Mouse (Mus musculus) embryonic facial prominence, embryonic 14.5 days (tissue): Measurements from ENCODE around the gene Olfr736. TPM values are rescaled to one million over a fixed set of nuclear protein-coding genes. Genes with fewer than 3 reads are reported as not detected.

Experiments used
- ATAC-seq: fragments of 200-750 bp; cut with Nextera tagmentation; 2 replicates; pipeline ENCODE4 v1.8.0; 2017; ENCODE audit warnings: low read depth, moderate number of reproducible peaks, moderate TSS enrichment
- DNase-seq: peaks from one replicate; pipeline ENCODE4 v3.0.0-alpha.2; 2015; ENCODE audit warnings: low spot score
- H3K27ac ChIP-seq: fragments of 300-500 bp; sonication (generic); replicated peaks from 2 replicates; pipeline ENCODE4 v1.5.1; 2014; ENCODE audit warnings: low read depth, mild to moderate bottlenecking, low read length, moderate library complexity
- H3K27me3 ChIP-seq: fragments of 300-500 bp; sonication (generic); replicated peaks from 2 replicates; pipeline ENCODE4 v1.6.1; 2014; ENCODE audit warnings: low read length; ENCODE audit not compliant: control insufficient read depth, insufficient read depth
- H3K36me3 ChIP-seq: fragments of 300-500 bp; sonication (generic); 2 replicates; pipeline ENCODE4 v1.6.1; 2014; ENCODE audit warnings: low read length, mixed read lengths; ENCODE audit not compliant: control insufficient read depth, insufficient read depth
- H3K4me1 ChIP-seq: fragments of 300-500 bp; sonication (generic); 2 replicates; pipeline ENCODE4 v1.6.1; 2014; ENCODE audit warnings: antibody characterized with exemption, low read length; ENCODE audit not compliant: control insufficient read depth, insufficient read depth
- H3K4me2 ChIP-seq: fragments of 300-500 bp; sonication (generic); 2 replicates; pipeline ENCODE4 v1.6.1; 2014; ENCODE audit warnings: low read depth, mild to moderate bottlenecking, low read length, moderate library complexity, mixed read lengths
- H3K4me3 ChIP-seq: fragments of 300-500 bp; sonication (generic); 2 replicates; pipeline ENCODE4 v1.5.1; 2014; ENCODE audit warnings: low read depth, mild to moderate bottlenecking, low read length
- H3K9ac ChIP-seq: fragments of 300-500 bp; sonication (generic); 2 replicates; pipeline ENCODE4 v1.6.1; 2014; ENCODE audit warnings: low read depth, mild to moderate bottlenecking, low read length, moderate library complexity, mixed read lengths
- H3K9me3 ChIP-seq: fragments of 300-500 bp; sonication (generic); 2 replicates; pipeline ENCODE4 v1.6.1; 2016; ENCODE audit warnings: low read length; ENCODE audit not compliant: control insufficient read depth
- WGBS: fragments of 180-500 bp; shearing (Covaris S2); extraction: QIAGEN DNeasy Blood & Tissue Kit; methylation state at CpG from one replicate; pipeline ENCODE4 v1.1.7; 2014; 5-methylcytosine and 5-hydroxymethylcytosine counted together
- polyA plus RNA-seq: library from polyadenylated mRNA; unstranded; fragments of >200 nt; fragmentation: Nextera tagmentation; extraction: Ambion mirVana; gene quantifications from 2 replicates; pipeline ENCODE4 v1.2.1, GENCODE M21; 2014

Gene Olfr736
- 0.20 TPM in 1 of 2 replicates, not detected in the other for polyA plus RNA-seq

DNA sequence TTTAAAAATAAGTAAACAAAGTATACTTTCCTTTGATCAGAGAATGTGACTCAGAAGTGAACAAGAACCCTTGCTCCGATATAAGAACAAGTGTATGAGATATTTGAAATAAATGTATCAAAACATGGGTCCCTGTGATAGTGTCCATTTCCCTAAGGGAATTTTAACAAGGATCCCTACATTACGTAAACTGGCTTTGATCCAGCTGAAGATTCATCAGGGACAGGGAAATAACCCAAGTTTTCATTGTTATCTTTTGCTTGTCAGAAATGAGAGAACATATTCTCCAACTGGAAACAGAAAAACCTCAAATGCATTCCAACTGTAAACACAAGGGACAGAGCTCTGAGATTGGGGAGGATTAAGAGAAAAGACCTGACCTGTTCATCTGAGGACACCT is at the start of gene Olfr736:
Gene Olfr736 (plus strand): TSS at position 301 of the 400 bp plus-strand sequence.
- H3K4me1 ChIP-seq: no peaks in the 10 kb centered on the region
- no peak within 1 kb of the TSS for H3K4me2 ChIP-seq
- no peak within 1 kb of the TSS for H3K9ac ChIP-seq
- no peak within 1 kb of the TSS for H3K27ac ChIP-seq
- DNase-seq (no peak), ATAC-seq (no peak)
- no peaks in the 10 kb centered on the region for H3K36me3 ChIP-seq
- no peaks in the 10 kb centered on the region for H3K27me3 ChIP-seq
- no peaks in the 10 kb centered on the region for H3K9me3 ChIP-seq
- no peak within 1 kb of the TSS for H3K4me3 ChIP-seq
- 88% methylated on average over 2 of the region's 2 CpGs for WGBS

DNA sequence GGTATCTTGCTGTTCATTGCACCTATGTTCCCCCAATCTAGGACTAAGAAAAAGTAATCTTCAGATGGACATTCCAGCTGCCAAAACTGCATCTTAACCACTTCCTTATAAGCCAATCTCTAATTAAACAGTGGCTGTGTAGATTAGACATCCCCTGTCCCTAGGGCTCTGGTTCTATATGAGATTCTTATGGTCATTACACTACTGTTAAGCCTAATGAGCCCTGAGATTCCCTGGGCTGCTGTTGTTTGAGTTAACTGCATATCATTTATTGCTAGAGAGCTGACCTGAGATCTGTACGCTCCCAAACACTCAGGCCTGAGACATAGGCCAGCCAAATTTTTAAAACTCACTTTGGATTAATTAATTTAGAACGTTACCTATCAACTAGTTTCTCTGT is 32.2 kb upstream of the Olfr736 start, which contains the start of gene Olfr735:
Gene Olfr735 (minus strand): TSS at position 77 of the 400 bp plus-strand sequence.
- Histone ChIP-seq H3K27me3 (no peaks in the 10 kb centered on the region), H3K27ac (no peak within 1 kb of the TSS), H3K4me1 (no peaks in the 10 kb centered on the region), H3K4me2 (no peak within 1 kb of the TSS), H3K4me3 (no peak within 1 kb of the TSS), H3K9ac (no peak within 1 kb of the TSS), H3K9me3 (no peaks in the 10 kb centered on the region), H3K36me3 (no peaks in the 10 kb centered on the region)
- no peak for ATAC-seq
- WGBS: 88% methylated on average over 2 of the region's 2 CpGs
- no peak for DNase-seq

DNA sequence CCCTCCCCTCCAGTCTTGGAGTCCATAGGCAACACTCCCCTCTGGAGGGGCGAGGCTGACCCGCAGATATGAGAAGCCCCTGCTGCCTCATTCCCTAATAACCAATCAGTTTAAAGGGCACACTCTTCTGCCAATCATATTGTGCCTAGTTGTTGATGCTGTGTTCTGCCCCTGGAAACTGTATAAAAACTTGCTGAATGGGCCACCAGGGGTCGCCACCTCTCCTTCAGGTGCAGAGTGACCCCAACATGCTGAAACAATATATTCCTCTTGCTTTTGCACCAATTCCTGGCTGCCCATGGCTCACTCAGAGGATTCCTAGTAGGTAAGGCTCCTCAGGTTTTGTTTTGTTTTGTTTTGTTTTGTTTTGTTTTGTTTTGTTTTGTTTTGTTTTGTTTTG is 28.5 kb upstream of the Olfr736 start:
- Histone ChIP-seq H3K27ac (no peak overlapping the region), H3K9ac (no peak overlapping the region), H3K4me3 (no peak overlapping the region), H3K4me1 (no peaks in the 10 kb centered on the region), H3K27me3 (no peaks in the 10 kb centered on the region), H3K36me3 (no peaks in the 10 kb centered on the region), H3K9me3 (no peaks in the 10 kb centered on the region), H3K4me2 (no peak overlapping the region)
- DNase-seq (no peak), ATAC-seq (no peak)
- 57% methylated on average over 3 of the region's 3 CpGs for WGBS

DNA sequence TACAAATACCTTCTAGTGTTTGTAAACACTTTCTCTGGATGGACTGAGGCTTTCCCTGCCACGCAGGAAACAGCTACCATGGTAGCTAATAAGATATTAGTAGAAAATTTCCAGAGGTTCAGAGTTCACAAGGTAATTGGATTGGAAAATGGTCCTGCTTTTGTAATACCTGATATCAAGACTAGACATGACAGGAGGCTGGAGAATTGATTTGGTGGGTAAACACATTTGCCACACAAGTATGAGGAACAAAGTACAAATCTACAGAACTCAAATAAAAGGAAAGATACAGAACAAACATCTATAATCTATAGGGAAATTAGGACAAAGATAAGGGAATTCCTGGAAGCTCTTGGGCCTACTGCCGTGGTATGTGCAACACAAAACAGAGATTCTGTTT is 24.2 kb upstream of the Olfr736 start:
- Histone ChIP-seq H3K27ac (no peak overlapping the region), H3K9ac (no peak overlapping the region), H3K4me1 (no peaks in the 10 kb centered on the region), H3K36me3 (no peaks in the 10 kb centered on the region), H3K9me3 (no peaks in the 10 kb centered on the region), H3K27me3 (no peaks in the 10 kb centered on the region), H3K4me2 (no peak overlapping the region), H3K4me3 (no peak overlapping the region)
- WGBS: 83% methylated on average over 2 of the region's 2 CpGs
- ATAC-seq (no peak), DNase-seq (no peak)

DNA sequence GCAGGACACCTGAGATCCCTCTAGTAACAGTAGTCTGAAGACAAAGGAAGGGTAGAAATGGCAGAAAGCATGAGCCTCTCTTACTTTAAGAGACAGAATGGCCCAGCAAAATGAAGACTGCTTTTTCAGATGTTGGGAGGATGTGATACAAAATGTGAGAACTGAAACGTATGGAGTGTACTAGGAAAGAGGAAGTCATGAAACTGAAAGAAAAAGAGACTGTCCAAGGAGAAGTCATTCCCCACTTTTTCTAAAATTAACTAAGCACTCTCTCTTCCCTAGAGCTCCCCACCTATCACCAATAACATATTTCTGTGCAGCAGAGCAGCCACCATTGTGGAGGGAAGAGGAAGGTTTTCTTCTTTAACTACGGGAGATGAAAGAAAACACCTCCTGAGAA is 23.4 kb upstream of the Olfr736 start, which contains the start of gene Tlr11:
Gene Tlr11 (plus strand): TSS at position 322 of the 400 bp plus-strand sequence.
- no peak within 1 kb of the TSS for H3K4me2 ChIP-seq
- no peaks in the 10 kb centered on the region for H3K27me3 ChIP-seq
- H3K4me3 ChIP-seq: no peak within 1 kb of the TSS
- WGBS: 73% methylated on average over 2 of the region's 2 CpGs
- ATAC-seq (no peak), DNase-seq (no peak)
- no peak within 1 kb of the TSS for H3K27ac ChIP-seq
- no peak within 1 kb of the TSS for H3K9ac ChIP-seq
- no peaks in the 10 kb centered on the region for H3K9me3 ChIP-seq
- no peaks in the 10 kb centered on the region for H3K36me3 ChIP-seq
- H3K4me1 ChIP-seq: no peaks in the 10 kb centered on the region

DNA sequence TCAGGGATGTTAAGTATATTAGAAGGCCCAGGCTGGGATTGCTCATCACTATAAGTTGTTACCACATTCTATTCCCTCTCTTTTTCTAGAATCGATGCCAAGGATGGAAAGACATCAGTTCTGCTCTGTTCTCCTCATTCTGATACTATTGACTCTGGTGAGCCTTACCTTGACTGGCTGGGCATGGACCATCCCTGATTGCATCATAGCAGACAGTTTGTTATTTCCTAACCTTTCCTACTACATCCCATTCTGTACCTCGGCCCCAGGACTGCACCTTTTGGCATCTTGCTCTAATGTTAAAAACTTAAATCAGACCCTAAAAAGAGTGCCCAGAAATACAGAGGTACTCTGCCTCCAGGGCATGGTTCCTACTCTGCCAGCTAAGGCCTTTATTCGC is 20.5 kb upstream of the Olfr736 start:
- H3K4me1 ChIP-seq: no peaks in the 10 kb centered on the region
- H3K4me2 ChIP-seq: no peak overlapping the region
- WGBS: 81% methylated on average over 3 of the region's 3 CpGs
- H3K36me3 ChIP-seq: no peaks in the 10 kb centered on the region
- H3K9ac ChIP-seq: no peak overlapping the region
- ATAC-seq: no peak
- no peaks in the 10 kb centered on the region for H3K27me3 ChIP-seq
- DNase-seq: no peak
- no peak overlapping the region for H3K4me3 ChIP-seq
- H3K27ac ChIP-seq: no peak overlapping the region
- no peaks in the 10 kb centered on the region for H3K9me3 ChIP-seq

DNA sequence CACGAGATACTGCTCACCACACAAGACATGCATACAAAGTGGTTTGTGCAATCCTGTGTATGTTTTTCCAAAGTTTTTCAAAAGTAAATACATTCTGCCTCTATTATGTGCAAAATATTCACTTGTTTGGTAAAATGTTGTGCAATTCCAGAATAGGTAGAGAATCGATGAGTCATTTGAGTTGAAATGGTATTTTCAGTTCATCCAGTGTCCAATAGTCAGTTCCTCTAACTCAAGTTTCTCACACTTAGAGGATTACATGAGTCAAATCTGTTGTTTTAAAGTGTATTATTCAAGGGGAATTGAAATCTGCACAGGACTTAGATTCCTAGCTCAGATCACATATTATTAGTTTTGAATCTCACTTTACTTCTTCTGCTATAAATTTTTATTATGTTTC is 17.4 kb upstream of the Olfr736 start:
- H3K36me3 ChIP-seq: no peaks in the 10 kb centered on the region
- DNase-seq: no peak
- no peak for ATAC-seq
- no peaks in the 10 kb centered on the region for H3K27me3 ChIP-seq
- H3K4me2 ChIP-seq: no peak overlapping the region
- H3K9ac ChIP-seq: no peak overlapping the region
- 73% methylated on average over 2 of the region's 2 CpGs for WGBS
- no peaks in the 10 kb centered on the region for H3K9me3 ChIP-seq
- no peaks in the 10 kb centered on the region for H3K4me1 ChIP-seq
- no peak overlapping the region for H3K27ac ChIP-seq
- H3K4me3 ChIP-seq: no peak overlapping the region

DNA sequence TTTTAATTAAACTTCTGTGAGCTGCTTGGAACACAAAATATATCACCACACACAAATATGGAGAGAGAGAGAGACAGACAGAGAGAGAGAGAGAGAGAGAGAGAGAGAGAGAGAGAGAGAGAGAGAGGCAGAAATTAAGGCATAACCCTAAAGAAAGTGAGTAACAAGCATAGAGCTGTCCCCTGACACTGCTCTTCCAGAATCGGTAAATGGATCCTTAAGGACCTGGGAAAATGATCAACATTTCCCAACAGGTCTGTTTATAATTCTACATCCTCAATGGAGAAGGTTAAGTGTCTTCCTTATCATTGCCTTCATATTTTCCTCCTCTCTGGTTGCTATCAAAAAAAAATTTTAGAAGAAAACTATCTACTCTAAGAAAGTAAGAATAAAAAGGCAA is 26.3 kb downstream of the Olfr736 start, which contains the start of gene Olfr738:
Gene Olfr738 (plus strand): TSS at position 301 of the 400 bp plus-strand sequence.
- Histone ChIP-seq H3K9ac (no peak within 1 kb of the TSS), H3K4me1 (no peaks in the 10 kb centered on the region), H3K4me3 (no peak within 1 kb of the TSS), H3K4me2 (no peak within 1 kb of the TSS), H3K36me3 (no peaks in the 10 kb centered on the region), H3K27ac (no peak within 1 kb of the TSS), H3K27me3 (no peaks in the 10 kb centered on the region), H3K9me3 (no peaks in the 10 kb centered on the region)
- ATAC-seq: no peak
- no peak for DNase-seq
- WGBS: 91% methylated on average over 1 of the region's 1 CpGs

DNA sequence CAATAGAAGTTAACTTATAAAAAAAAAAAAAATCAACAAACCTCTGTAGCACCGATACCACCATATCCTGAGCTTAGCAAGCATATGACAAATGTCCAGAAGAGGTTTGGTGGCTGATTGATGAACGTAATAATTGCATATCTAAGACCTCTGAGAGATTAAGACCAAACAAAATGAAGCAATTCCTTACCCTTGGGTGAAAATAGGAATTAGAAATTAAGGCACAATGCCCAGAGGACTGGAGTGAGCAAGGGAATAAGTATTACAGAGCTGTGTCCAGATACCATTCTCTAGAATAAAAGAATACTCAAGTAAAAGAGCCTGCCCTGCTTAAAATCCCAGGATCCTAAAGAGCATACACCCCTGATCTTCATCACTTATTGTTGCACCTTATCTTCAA is 37.4 kb downstream of the Olfr736 start, which contains the start of gene Olfr739:
Gene Olfr739 (plus strand): TSS at position 301 of the 400 bp plus-strand sequence.
- Histone ChIP-seq H3K27ac (no peak within 1 kb of the TSS), H3K4me2 (no peak within 1 kb of the TSS), H3K4me3 (no peak within 1 kb of the TSS), H3K27me3 (no peaks in the 10 kb centered on the region), H3K9me3 (no peaks in the 10 kb centered on the region), H3K9ac (no peak within 1 kb of the TSS), H3K4me1 (no peaks in the 10 kb centered on the region), H3K36me3 (no peaks in the 10 kb centered on the region)
- ATAC-seq (no peak), DNase-seq (no peak)
- WGBS: 64% methylated on average over 2 of the region's 2 CpGs
